Mouse (Mus musculus) adrenal gland, postnatal 14 days (tissue): ENCODE results near the gene Pde11a. TPM values are rescaled to one million over a fixed set of nuclear protein-coding genes. Genes with fewer than 3 reads are reported as not detected.

Source experiments
- DNase-seq: peaks from one replicate; pipeline ENCODE4 v3.0.0; 2021; ENCODE audit warnings: mixed read lengths
- total RNA-seq: library from RNA; stranded (reverse); gene quantifications from 2 replicates; pipeline ENCODE4 v1.2.3, GENCODE M21; 2021

Pde11a gene
- total RNA-seq, 1 experiment from 2014 or later: 0.26 TPM

- DNase-seq: no peak
These were observed 153.4 kb downstream of the Pde11a start for GRCm38 (mm10) chr2:76185126-76185525.

DNA sequence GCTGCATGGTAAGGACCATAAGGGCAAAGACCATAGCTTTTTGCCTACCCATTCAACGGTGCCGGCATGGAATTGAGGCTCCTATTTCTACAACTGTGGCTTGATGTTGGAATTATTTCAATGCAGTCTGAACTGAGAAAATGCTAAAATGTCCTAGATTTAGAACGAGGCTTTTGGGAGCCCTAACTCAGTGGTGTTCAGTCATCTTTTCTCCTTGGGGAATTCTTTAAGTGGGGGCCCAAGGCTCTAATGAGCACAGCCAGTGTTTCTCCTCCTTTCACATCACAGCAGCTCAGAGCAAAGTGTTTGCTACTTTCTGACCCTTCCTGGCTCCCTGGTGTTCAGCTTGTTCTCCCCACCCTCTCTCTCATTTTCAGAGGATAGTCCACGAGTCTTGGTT is 175.8 kb downstream of the Pde11a start:
- DNase-seq: no peak

GRCm38 (mm10) chr2:76158973-76159372 is 179.6 kb downstream of the Pde11a start:
- no peak for DNase-seq

- DNase-seq: no peak
These were observed 197.4 kb downstream of the Pde11a start for GRCm38 (mm10) chr2:76141136-76141535.

DNA sequence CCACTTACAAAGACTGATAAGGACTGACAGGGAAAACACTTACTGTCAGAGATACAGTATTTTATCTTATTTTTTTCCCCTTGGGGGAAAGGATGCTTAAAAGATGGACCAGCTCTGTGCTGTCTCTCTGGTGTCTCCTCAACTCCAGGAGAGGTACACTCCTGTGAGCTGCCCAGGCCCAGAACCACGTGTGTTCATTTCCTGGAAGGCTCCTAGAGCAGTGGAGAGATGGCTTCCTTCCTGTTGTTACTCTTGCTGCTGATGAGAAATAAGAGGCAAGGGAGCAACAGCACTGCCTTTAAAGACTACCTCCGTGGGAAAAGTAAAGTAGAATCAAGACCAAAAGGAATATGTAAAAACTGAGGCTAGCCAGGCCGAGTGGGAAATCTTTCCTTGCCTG is 205.6 kb downstream of the Pde11a start:
- no peak for DNase-seq

DNA sequence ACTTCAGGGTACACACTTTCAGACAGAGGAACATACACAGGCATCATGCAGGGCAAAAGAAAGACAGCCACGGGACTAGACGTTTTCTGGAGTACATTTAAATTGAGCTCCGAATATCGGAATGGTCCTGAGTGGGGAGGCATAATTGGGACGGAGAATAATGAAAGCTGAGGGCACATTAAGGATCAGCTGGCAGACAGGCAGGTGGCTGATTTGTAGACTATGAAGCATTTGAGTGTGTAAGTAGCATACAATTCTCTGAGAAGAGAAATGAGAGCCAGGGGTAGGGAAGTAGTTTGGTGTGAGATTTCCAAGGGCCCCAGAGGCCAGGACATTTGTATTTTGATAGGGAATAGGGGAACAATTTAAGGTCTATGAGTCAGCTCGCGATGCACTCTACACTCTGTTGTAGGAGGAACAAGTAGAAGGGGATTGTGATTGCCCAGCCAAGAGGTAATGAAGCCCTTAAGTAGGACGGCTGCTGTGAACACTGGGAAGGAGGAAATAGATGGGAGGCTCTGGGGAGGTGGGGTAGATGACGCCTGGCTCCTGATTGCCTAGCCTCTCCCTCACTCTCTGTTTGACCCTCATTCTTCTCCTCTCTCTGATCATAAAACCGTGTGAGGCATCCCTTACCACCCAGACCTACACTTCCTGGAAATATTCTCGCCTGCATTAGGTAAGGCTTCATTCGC is 208.5 kb downstream of the Pde11a start:
- no peak for DNase-seq

GRCm38 (mm10) chr2:76129058-76129437 is 209.5 kb downstream of the Pde11a start:
- no peak for DNase-seq

- DNase-seq: peak; percentile 45
These were observed 210.2 kb downstream of the Pde11a start for GRCm38 (mm10) chr2:76128105-76129057.

- no peak for DNase-seq
These were observed 211.9 kb downstream of the Pde11a start for GRCm38 (mm10) chr2:76126651-76127050.

DNA sequence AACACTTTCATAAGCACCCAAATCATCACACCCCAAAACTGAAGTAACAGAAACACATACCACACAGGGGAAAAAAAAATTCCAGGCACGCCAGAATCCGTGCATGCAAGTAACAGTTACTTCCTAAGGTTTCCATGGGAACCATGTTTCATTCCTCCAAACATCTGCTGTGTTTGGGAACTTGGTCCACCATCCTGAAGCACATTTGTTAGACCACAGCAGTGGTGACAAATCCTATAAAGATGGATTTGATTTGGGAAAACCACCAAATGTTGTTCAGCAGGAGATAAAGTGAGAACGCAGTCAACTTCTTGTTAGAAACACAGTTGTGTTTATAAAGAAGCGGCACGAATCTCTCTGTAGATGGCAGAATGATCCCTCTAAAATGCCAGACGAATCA is 213.8 kb downstream of the Pde11a start:
- DNase-seq: no peak

DNA sequence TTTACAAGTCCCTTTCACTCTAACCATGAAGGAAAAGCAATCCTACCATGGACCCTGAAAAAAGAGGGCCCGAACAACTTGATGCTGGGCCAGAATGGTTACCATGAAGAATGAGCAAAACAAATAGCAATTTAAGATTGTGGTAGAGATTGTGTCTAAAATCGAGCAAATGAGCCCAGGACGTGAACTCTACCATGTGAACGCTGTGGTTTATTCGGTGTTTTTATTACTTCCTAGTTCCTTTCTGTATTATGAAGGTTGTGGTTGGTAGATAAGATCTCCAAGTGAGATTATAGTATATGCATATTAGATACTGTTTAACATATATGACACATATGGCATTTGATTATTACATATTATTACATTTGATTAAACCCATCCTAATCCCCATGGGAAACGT is 216.4 kb downstream of the Pde11a start:
- no peak for DNase-seq

- DNase-seq: no peak
These were observed 218.7 kb downstream of the Pde11a start for GRCm38 (mm10) chr2:76119848-76120247.

DNA sequence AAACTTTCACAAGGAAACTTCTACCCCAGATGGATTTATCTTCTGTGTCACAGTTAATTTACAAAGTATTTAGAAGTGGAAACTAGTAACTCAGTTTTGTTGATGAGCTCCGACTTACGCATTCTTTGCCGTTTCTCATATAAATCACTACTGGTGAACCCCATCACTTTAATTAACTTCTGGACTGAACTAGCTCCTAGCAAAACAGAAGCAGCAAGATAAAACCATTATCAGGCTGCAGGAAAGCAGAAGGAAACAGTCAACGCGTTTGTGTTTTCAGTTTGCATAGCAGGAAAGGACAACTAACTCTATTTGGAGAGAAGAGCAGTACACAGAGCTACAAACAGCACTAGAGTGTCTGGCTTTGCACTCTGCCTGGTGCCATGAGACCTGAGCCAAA is 220.1 kb downstream of the Pde11a start:
- no peak for DNase-seq

DNA sequence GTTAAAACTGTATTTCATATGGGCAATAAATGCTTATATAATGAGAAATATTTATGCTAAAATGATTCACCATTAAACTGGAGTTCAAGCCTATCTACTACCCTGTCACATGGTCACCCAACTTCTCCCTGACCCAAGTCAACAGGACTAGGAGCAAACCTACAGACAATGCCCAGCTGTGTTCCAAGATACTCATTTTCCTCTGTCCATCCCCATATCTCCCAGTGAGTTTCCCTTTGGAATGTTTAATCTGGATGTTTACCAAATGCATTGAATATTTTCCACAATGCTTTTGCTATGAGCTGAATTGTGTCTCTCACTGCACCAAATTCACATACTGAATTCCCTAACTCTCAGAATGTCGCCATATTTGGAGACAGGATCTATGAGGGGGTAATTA is 221.4 kb downstream of the Pde11a start:
- no peak for DNase-seq

- peak; percentile 47 for DNase-seq
These were observed 222.9 kb downstream of the Pde11a start for GRCm38 (mm10) chr2:76115696-76116095.

DNA sequence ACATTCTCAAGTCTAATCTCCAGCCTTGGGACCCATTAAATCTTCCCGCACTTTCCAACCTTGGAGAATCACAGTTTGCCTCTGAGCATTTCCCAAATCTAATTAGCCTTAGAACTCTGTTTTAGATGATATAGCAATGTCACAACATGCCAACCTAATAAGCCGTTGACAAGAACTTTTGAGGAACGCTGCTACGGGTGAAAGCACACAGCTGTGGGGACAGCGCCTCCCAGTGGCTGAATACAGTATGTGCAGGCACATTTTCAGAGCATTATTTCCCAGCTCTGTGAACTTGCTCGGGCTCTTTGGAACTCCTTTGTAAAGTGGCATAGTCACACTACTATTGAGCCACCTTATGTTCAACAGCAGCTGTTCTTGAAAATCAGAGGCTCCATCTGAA is 223.8 kb downstream of the Pde11a start:
- peak; percentile 73 for DNase-seq

DNA sequence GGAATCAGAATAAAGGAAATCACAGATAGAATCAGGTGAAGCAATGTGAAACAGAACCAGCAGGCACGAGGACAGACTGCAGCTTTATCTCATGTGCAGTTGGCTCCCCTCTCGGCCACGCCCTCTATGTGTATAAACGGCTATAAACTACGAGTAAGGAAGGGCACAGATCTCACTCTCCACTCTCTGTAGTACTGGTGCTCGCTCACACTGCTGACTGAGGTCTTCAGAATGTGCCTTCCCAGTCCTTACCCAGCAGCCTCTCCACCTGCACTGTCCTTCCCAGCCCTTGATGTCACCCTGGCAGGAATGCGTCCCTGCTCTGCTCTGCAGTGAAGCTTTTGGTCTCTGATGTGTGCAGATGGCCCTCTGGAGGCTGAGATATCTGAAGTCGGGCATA is 228.9 kb downstream of the Pde11a start:
- DNase-seq: no peak

DNA sequence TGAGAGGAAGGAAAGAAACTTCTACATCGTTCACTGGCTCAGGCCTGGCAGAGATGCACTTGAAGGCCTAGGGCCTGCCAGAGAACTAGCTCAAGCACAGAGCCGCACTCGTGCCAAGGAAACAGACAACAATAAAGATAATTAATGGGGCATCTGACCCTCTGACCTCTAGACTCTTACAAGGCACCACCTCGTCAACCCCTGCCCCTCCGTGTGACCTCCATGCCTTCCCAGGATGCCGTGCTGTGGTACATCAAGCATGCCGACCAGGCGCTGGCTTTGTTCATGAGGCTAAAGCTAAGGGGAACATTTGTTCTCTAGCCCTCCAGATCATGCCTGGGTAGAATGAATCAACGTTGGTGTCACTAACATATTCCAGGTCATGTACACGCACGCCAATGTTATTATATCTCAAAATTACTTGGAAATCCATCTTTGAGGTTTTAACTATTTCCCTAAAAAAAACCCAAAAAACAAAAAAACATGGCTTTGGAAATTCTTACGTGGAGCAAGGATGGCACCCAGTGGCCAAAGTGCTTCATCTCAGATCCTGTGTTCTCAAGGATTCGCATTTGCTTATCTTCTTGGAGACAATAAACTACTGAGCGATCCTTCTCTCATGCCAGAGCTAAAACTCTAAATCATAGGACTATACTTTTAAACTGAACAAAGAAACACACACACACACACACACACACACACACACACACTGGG is 236.5 kb downstream of the Pde11a start:
- peak; percentile 64 for DNase-seq

DNA sequence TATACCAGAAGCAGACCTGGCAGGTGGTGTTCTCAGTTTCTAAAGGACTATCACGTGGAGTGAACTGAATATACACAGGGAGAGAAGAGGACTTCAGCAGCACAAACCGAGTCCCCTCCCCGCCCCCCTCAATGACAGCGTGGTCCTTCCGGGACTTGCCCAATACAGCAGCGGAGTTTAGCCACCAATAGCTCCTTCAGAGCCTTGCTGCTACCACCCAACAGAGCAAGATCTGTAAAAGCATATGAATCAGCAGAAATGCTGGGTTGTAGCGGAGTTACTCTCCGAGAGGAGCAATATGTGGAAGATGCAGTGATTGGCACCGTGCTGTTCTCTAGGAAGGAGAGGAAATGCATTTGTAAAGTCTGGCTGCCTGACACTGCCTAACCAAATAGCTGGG is 238.0 kb downstream of the Pde11a start:
- peak; percentile 36 for DNase-seq

DNA sequence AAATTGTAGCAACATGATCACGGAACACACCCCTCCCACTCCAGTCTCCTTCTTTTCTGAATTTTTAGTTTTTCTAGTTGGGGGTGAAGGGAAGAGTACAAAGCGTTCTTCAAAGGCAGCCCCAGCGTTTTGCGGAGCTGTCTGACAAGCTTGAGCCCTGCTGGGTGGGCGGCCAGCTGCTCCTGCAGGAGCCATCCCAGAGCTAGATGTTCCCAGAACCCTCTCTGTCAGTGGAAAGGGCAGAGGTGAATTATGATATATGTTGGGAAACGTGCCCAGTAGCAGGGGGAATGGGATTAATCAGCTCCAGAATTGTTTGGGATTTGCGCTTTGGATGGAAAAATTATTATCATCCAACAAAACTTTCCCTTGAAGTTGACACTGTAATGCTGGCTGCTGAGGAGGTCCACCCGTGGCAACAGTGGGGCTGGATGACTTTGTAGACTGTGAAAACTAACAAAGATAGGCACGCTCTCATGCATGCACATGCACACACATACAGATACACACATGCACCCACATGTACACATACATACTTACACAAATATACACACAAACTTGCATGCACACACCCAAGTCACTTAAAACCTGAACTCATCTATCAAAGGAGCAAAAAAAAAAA is 238.7 kb downstream of the Pde11a start:
- no peak for DNase-seq

- DNase-seq: no peak
These were observed 240.2 kb downstream of the Pde11a start for GRCm38 (mm10) chr2:76098381-76098780.

- DNase-seq: no peak
These were observed 240.7 kb downstream of the Pde11a start for GRCm38 (mm10) chr2:76097847-76098246.
